Mouse (Mus musculus): Measurements from ENCODE around the gene Lipt1. TPM values are rescaled to one million over a fixed set of nuclear protein-coding genes. Genes with fewer than 3 reads are reported as not detected.

Lipt1 gene
- polyA plus RNA-seq, 2 experiments: 6.4 to 9.5 TPM

GRCm38 (mm10) chr1:37918096-37918495 lies 46.6 kb downstream of the Lipt1 start:
- ATAC-seq (ENCODE audit: low FRiP score, low read depth): no peak
- DNase-seq (ENCODE audit: low spot score): no peak
- Histone ChIP-seq H3K36me3 (ENCODE audit: control insufficient read depth, insufficient read depth, low read length) (no peaks in the 10 kb centered on the region), H3K9ac (ENCODE audit: low read depth, low read length, severe bottlenecking) (no peak overlapping the region), H3K27me3 (ENCODE audit: control insufficient read depth, insufficient read depth, low read length) (no peaks in the 10 kb centered on the region), H3K27ac (replicated peaks; ENCODE audit: low read depth, low read length) (no peak overlapping the region), H3K4me1 (ENCODE audit: control insufficient read depth, insufficient read depth, low read length) (no peaks in the 10 kb centered on the region), H3K4me3 (replicated peaks; ENCODE audit: low read length) (no peak overlapping the region), H3K9me3 (ENCODE audit: control insufficient read depth, low read length) (no peaks in the 10 kb centered on the region), H3K4me2 (replicated peaks; ENCODE audit: low read depth, low read length, severe bottlenecking) (no peak overlapping the region)
- TF ChIP-seq POLR2A (IDR thresholded peaks at IDR 0.05; ENCODE audit: borderline replicate concordance, extremely low read depth, insufficient read depth, insufficient read length): no peak
- 59% methylated on average over 6 of the region's 6 CpGs for WGBS

- DNase-seq (ENCODE audit: low spot score) (no peak), ATAC-seq (ENCODE audit: low FRiP score, low read depth) (no peak)
- no peaks in the 10 kb centered on the region for H3K27me3 ChIP-seq (ENCODE audit: control insufficient read depth, insufficient read depth, low read length)
- H3K4me2 ChIP-seq (replicated peaks; ENCODE audit: low read depth, low read length, severe bottlenecking): no peak overlapping the region
- H3K27ac ChIP-seq (replicated peaks; ENCODE audit: low read depth, low read length): no peak overlapping the region
- no peak overlapping the region for H3K9ac ChIP-seq (ENCODE audit: low read depth, low read length, severe bottlenecking)
- no peak overlapping the region for H3K4me3 ChIP-seq (replicated peaks; ENCODE audit: low read length)
- no peaks in the 10 kb centered on the region for H3K9me3 ChIP-seq (ENCODE audit: control insufficient read depth, low read length)
- TF ChIP-seq POLR2A (IDR thresholded peaks at IDR 0.05; ENCODE audit: borderline replicate concordance, extremely low read depth, insufficient read depth, insufficient read length): no peak
- no peaks in the 10 kb centered on the region for H3K4me1 ChIP-seq (ENCODE audit: control insufficient read depth, insufficient read depth, low read length)
- H3K36me3 ChIP-seq (ENCODE audit: control insufficient read depth, insufficient read depth, low read length): no peaks in the 10 kb centered on the region
- 38% methylated on average over 8 of the region's 8 CpGs for WGBS
Observed at GRCm38 (mm10) chr1:37922536-37922935, 51.0 kb downstream of the Lipt1 start.

Other genes starting within 250 kb of the Lipt1 start
- 3.1 and 3.7 TPM in 2 replicates for gene 2010300C02Rik, start 151.7 kb upstream of the Lipt1 start, polyA plus RNA-seq (2012; rRNA removed)
- 4.1 and 4.5 TPM in 2 replicates for gene 2010300C02Rik, start 151.7 kb upstream of the Lipt1 start, polyA plus RNA-seq (2014; fragmentation: Nextera tagmentation; extraction: Ambion mirVana)
- gene Tsga10, start 5.3 kb upstream of the Lipt1 start, polyA plus RNA-seq (2012; rRNA removed): 5.1 and 6.1 TPM in 2 replicates
- gene Tsga10, start 5.3 kb upstream of the Lipt1 start, polyA plus RNA-seq (2014; fragmentation: Nextera tagmentation; extraction: Ambion mirVana): 4.9 and 5.2 TPM in 2 replicates
- gene Mitd1, start 18.7 kb downstream of the Lipt1 start, polyA plus RNA-seq (2012; rRNA removed): 22.1 and 30.5 TPM in 2 replicates
- 26.8 and 27.6 TPM in 2 replicates for gene Mitd1, start 18.7 kb downstream of the Lipt1 start, polyA plus RNA-seq (2014; fragmentation: Nextera tagmentation; extraction: Ambion mirVana)
- 85.0 and 124 TPM in 2 replicates for gene Mrpl30, start 18.7 kb downstream of the Lipt1 start, polyA plus RNA-seq (2012; rRNA removed)
- 270 and 275 TPM in 2 replicates for gene Mrpl30, start 18.7 kb downstream of the Lipt1 start, polyA plus RNA-seq (2014; fragmentation: Nextera tagmentation; extraction: Ambion mirVana)
- not detected in 2 replicates for gene Lyg2, start 44.8 kb downstream of the Lipt1 start, polyA plus RNA-seq (2012; rRNA removed)
- gene Lyg2, start 44.8 kb downstream of the Lipt1 start, polyA plus RNA-seq (2014; fragmentation: Nextera tagmentation; extraction: Ambion mirVana): not detected in 2 replicates
- gene Lyg1, start 86.0 kb downstream of the Lipt1 start, polyA plus RNA-seq (2012; rRNA removed): not detected in 2 replicates
- gene Lyg1, start 86.0 kb downstream of the Lipt1 start, polyA plus RNA-seq (2014; fragmentation: Nextera tagmentation; extraction: Ambion mirVana): not detected in 2 replicates
- 37.8 and 57.8 TPM in 2 replicates for gene Txndc9, start 126.2 kb downstream of the Lipt1 start, polyA plus RNA-seq (2012; rRNA removed)
- 129 and 141 TPM in 2 replicates for gene Txndc9, start 126.2 kb downstream of the Lipt1 start, polyA plus RNA-seq (2014; fragmentation: Nextera tagmentation; extraction: Ambion mirVana)
- 24.7 and 35.3 TPM in 2 replicates for gene Eif5b, start 126.3 kb downstream of the Lipt1 start, polyA plus RNA-seq (2012; rRNA removed)
- 28.2 and 28.3 TPM in 2 replicates for gene Eif5b, start 126.3 kb downstream of the Lipt1 start, polyA plus RNA-seq (2014; fragmentation: Nextera tagmentation; extraction: Ambion mirVana)

Measured in limb, embryonic 14.5 days (tissue).